Mouse (Mus musculus) granulocyte monocyte progenitor cell, adult 5-6 weeks (primary cell): ENCODE data around the gene Gm45623. TPM values are rescaled to one million over a fixed set of nuclear protein-coding genes. Genes with fewer than 3 reads are reported as not detected.

Experiments
- ATAC-seq: replicated peaks from 2 replicates; pipeline ENCODE4 v1.8.0; 2016; ENCODE audit warnings: mild to moderate bottlenecking, moderate TSS enrichment, inconsistent platforms; ENCODE audit not compliant: poor library complexity, severe bottlenecking
- total RNA-seq, 2 experiments: library from RNA; stranded (forward) in 1 of 2; stranded (reverse) in 1 of 2; fragments of 200-712, 200-1000 nt in 1 of 2; fragments of >200 nt in 1 of 2; fragmentation: Nextera tagmentation in 1 of 2; gene quantifications; 2 replicates each; pipeline ENCODE4 v1.2.3; 2014 to 2017

Gm45623 gene
- total RNA-seq, 2 experiments from 2014 or later: not detected

DNA sequence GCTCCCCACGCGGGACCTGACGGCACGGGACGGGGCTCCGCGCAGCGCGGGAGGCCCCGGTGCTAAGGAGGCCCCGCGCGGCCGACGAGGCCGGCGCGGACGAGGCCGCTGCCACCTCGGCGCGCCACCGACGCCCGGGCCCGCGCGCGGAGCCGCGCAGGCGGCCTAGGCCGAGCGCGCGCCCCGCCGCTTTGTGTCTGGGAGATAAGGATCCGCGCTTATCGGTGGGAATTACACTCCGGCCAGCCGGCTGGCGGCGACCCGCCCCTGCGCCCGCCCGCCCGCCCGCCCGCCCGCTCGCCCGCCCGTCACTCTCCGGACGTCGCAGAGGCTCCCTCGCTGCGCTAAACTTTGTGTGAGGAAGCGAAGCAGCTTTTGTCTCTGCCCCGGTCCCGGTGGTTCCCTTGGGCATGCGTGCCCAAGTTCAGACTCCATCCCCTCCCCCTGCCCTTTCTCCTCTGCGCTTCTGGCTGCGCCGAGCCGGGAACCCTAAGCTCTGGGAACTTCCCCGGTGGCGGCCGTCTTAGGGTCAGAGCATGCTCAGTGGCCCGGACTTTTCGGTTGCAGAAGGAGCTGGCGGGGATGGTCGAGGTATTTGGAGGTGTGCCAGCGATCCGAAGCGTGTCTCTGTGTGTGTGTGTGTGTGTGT lies 50.3 kb downstream of the Gm45623 start:
- peak; percentile 39 for ATAC-seq

DNA sequence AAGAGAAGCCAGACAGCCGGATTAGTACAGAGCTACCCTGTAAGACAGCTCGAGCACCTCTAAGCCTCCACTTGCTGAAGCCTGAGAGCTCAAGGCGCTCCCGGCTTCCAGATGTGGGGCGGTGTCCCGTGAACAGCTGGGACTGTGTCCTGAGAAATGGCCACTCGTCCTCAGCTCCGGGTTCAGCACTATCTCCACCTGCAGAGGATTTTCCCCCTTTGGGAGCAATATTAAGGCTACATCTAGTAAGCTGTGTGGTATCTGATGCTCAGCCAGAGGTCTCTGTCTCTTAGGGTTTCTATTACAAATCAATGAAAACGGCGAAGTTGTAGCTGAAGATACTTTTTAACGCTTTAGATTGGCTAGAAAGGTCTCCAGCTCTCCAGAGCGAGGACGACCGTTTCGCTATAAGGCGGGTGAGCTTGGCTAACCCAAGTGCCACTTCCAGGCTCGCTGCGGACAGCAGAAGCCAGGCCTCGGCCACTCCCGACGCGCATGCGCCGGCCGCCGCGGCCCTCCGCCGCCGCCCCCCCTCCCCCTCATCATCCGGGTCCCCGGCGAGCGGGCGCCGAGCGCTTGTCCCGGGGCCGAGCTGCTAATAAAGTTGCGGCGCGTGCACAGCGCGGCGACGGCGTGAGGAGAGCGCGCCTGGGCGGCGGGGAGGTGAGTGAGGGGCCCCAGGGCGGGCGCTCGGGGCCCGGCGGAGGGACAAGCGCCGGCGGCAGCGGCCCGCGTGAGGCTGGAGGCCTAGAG lies 51.0 kb downstream of the Gm45623 start, which contains the start of gene Smad5:
Smad5 (plus strand) TSS at position 542 of the 753 bp plus-strand sequence.
- peak; percentile 72 for ATAC-seq

Other genes with a start within 250 kb of the Gm45623 start
- gene Fbxl21, start 231.4 kb downstream of the Gm45623 start, total RNA-seq (2014; fragmentation: Nextera tagmentation): 1.3 TPM in 1 of 2 replicates, not detected in the other
- gene Fbxl21, start 231.4 kb downstream of the Gm45623 start, total RNA-seq (2017): 0.22 and 0.57 TPM in 2 replicates
- not detected in 2 replicates for gene Lect2, start 205.3 kb downstream of the Gm45623 start, total RNA-seq (2014; fragmentation: Nextera tagmentation)
- gene Lect2, start 205.3 kb downstream of the Gm45623 start, total RNA-seq (2017): not detected in 2 replicates
- gene Tgfbi, start 144.3 kb downstream of the Gm45623 start, total RNA-seq (2014; fragmentation: Nextera tagmentation): 10.1 and 15.3 TPM in 2 replicates
- gene Tgfbi, start 144.3 kb downstream of the Gm45623 start, total RNA-seq (2017): 15.6 and 21.7 TPM in 2 replicates
- 45.7 and 52.0 TPM in 2 replicates for gene Smad5, start 50.8 kb downstream of the Gm45623 start, total RNA-seq (2014; fragmentation: Nextera tagmentation)
- 27.1 and 28.1 TPM in 2 replicates for gene Smad5, start 50.8 kb downstream of the Gm45623 start, total RNA-seq (2017)
- not detected in 2 replicates for gene Trpc7, start 142.2 kb upstream of the Gm45623 start, total RNA-seq (2014; fragmentation: Nextera tagmentation)
- not detected in 2 replicates for gene Trpc7, start 142.2 kb upstream of the Gm45623 start, total RNA-seq (2017)